Mouse (Mus musculus) liver, embryonic 14.5 days (tissue): ENCODE measurements around the gene Dnaja4. TPM values are rescaled to one million over a fixed set of nuclear protein-coding genes. Genes with fewer than 3 reads are reported as not detected.

Experiments
- ATAC-seq: fragments of 200-750 bp; cut with Nextera tagmentation; 2 replicates; pipeline ENCODE4 v1.8.0; 2017; ENCODE audit warnings: moderate number of reproducible peaks, mild to moderate bottlenecking, moderate library complexity; ENCODE audit not compliant: insufficient read depth
- DNase-seq, 3 experiments: peaks; one replicate each; pipeline ENCODE4 v3.0.0-alpha.2; 2012 to 2013; ENCODE audit warnings: low read depth in 3 of 3, low spot score in 3 of 3
- H3K27ac ChIP-seq: fragments of 300-500 bp; sonication (generic); 2 replicates; pipeline ENCODE4 v1.5.1; 2014; ENCODE audit warnings: moderate library complexity, mild to moderate bottlenecking, control low read depth, inconsistent platforms
- H3K27me3 ChIP-seq: fragments of 300-500 bp; sonication (generic); 2 replicates; pipeline ENCODE4 v1.6.1; 2014; ENCODE audit warnings: mild to moderate bottlenecking, low read length, moderate library complexity; ENCODE audit not compliant: control insufficient read depth, insufficient read depth
- H3K36me3 ChIP-seq: fragments of 300-500 bp; sonication (generic); replicated peaks from 2 replicates; pipeline ENCODE4 v1.6.1; 2014; ENCODE audit warnings: low read depth; ENCODE audit not compliant: control insufficient read depth, insufficient read depth
- H3K4me1 ChIP-seq, 2 experiments: fragments of 200-500 bp in 1 of 2; fragments of 300-500 bp in 1 of 2; sonication (generic) in 1 of 2; replicated peaks; 2 replicates each; pipeline ENCODE4 v1.6.1; 2012 to 2014; ENCODE audit warnings: antibody characterized with exemption in 1 of 2, inconsistent platforms in 1 of 2, low read length in 1 of 2; ENCODE audit not compliant: control insufficient read depth in 2 of 2, insufficient read depth in 2 of 2
- H3K4me2 ChIP-seq: fragments of 300-500 bp; sonication (generic); 2 replicates; pipeline ENCODE4 v1.6.1; 2014; ENCODE audit warnings: low read depth, mild to moderate bottlenecking, control low read depth, moderate library complexity
- H3K4me3 ChIP-seq, 2 experiments: fragments of 200-500 bp in 1 of 2; fragments of 300-500 bp in 1 of 2; sonication (generic) in 1 of 2; 2 replicates each; pipeline ENCODE4 v1.5.1; 2012 to 2014; ENCODE audit warnings: low read depth in 2 of 2, low read length in 2 of 2, mild to moderate bottlenecking in 2 of 2, control low read depth in 1 of 2, inconsistent platforms in 1 of 2, moderate library complexity in 1 of 2; ENCODE audit not compliant: insufficient read depth in 1 of 2
- H3K9ac ChIP-seq: fragments of 300-500 bp; sonication (generic); replicated peaks from 2 replicates; pipeline ENCODE4 v1.6.1; 2014; ENCODE audit warnings: mild to moderate bottlenecking, control low read depth, moderate library complexity
- H3K9me3 ChIP-seq: fragments of 300-500 bp; sonication (generic); 2 replicates; pipeline ENCODE4 v1.6.1; 2016; ENCODE audit warnings: low read length, mixed read lengths; ENCODE audit not compliant: control insufficient read depth
- CTCF ChIP-seq: IDR thresholded peaks from 2 replicates; pipeline ENCODE4 v1.5.1; 2016; ENCODE audit warnings: antibody characterized with exemption, low read depth, control low read depth
- EP300 ChIP-seq: IDR thresholded peaks from 2 replicates; pipeline ENCODE4 v1.6.1; 2016; ENCODE audit warnings: antibody characterized with exemption, low read depth
- WGBS: fragments of 180-500 bp; shearing (Covaris S2); extraction: QIAGEN DNeasy Blood & Tissue Kit; methylation state at CpG from one replicate; pipeline ENCODE4 v1.1.7; 2014; ENCODE audit not compliant: insufficient replicate concordance; 5-methylcytosine and 5-hydroxymethylcytosine counted together
- microRNA-seq: library from miRNA; unstranded; fragments of <30 nt; microRNA quantifications from one replicate; pipeline ENCODE4, GENCODE M21; 2016
- polyA plus RNA-seq, 2 experiments: library from polyadenylated mRNA; depleted of rRNA in 1 of 2; stranded (reverse) in 1 of 2; unstranded in 1 of 2; fragments of >200 nt; fragmentation: Nextera tagmentation in 1 of 2; extraction: Ambion mirVana in 1 of 2; gene quantifications; 2 replicates each; pipeline versions ENCODE4 v1.2.1 to v1.2.3; 2012 to 2014

Gene Dnaja4
- polyA plus RNA-seq, 2 experiments, result 16.4 to 20.1 TPM

GRCm38 (mm10) chr9:54764091-54764490 is 65.4 kb downstream of the Dnaja4 start:
- ATAC-seq (no peak), DNase-seq (no peak)
- WGBS, result 19% methylated on average over 12 of the region's 12 CpGs
- Histone ChIP-seq H3K4me1 (no peaks in the 10 kb centered on the region), H3K9me3 (no peaks in the 10 kb centered on the region), H3K9ac (no peak overlapping the region), H3K4me3 (no peak overlapping the region), H3K27me3 (peaks cover 45% of the 10 kb centered on the region), H3K4me2 (no peak overlapping the region), H3K27ac (no peak overlapping the region), H3K36me3 (no peaks in the 10 kb centered on the region)
- TF ChIP-seq EP300 (no peak), CTCF (no peak)

GRCm38 (mm10) chr9:54764561-54765217 is 66.0 kb downstream of the Dnaja4 start, which contains the start of gene Crabp1:
TSS of gene Crabp1 (plus strand) at chr9:54764748.
- Histone ChIP-seq H3K36me3 (no peaks in the 10 kb centered on the region), H3K27me3 (peaks cover 45% of the 10 kb centered on the region), H3K4me3 (0 out of 4 replicates have a peak within 1 kb of the TSS, but pooled peaks of 1 of the 2 experiments have one; percentile 14), H3K4me2 (peak within 1 kb of the TSS; percentile 37), H3K9me3 (no peaks in the 10 kb centered on the region), H3K4me1 (no peaks in the 10 kb centered on the region), H3K27ac (no peak within 1 kb of the TSS), H3K9ac (no peak within 1 kb of the TSS)
- TF ChIP-seq EP300 (no peak), CTCF (no peak)
- 2% methylated on average over 45 of the region's 45 CpGs for WGBS
- ATAC-seq (no peak), DNase-seq (no peak)

- Histone ChIP-seq H3K4me3 (no peak overlapping the region), H3K27ac (no peak overlapping the region), H3K4me2 (no peak overlapping the region), H3K9ac (no peak overlapping the region), H3K27me3 (peaks cover 45% of the 10 kb centered on the region), H3K9me3 (no peaks in the 10 kb centered on the region), H3K36me3 (no peaks in the 10 kb centered on the region), H3K4me1 (no peaks in the 10 kb centered on the region)
- no peak for TF ChIP-seq CTCF
- TF ChIP-seq EP300, result no peak
- no peak for ATAC-seq
- WGBS, result 2% methylated on average over 41 of the region's 41 CpGs
- no peak for DNase-seq
These were observed 66.8 kb downstream of the Dnaja4 start for GRCm38 (mm10) chr9:54765336-54766085.

Small RNAs within 50 kb of the gene (microRNA-seq; reads per million reads assigned to microRNA genes)
- not detected for gene Mir5710

Other genes with a start within 250 kb of the Dnaja4 start
- 0.92 and 0.99 TPM in 2 replicates for gene Dmxl2, start 197.2 kb upstream of the Dnaja4 start, polyA plus RNA-seq (2012; rRNA removed)
- gene Dmxl2, start 197.2 kb upstream of the Dnaja4 start, polyA plus RNA-seq (2014; fragmentation: Nextera tagmentation; extraction: Ambion mirVana), result 0.78 and 0.98 TPM in 2 replicates
- not detected in 2 replicates for gene Sh2d7, start 159.9 kb upstream of the Dnaja4 start, polyA plus RNA-seq (2012; rRNA removed)
- gene Sh2d7, start 159.9 kb upstream of the Dnaja4 start, polyA plus RNA-seq (2014; fragmentation: Nextera tagmentation; extraction: Ambion mirVana), result not detected in 2 replicates
- 0.84 and 0.86 TPM in 2 replicates for gene Cib2, start 138.7 kb upstream of the Dnaja4 start, polyA plus RNA-seq (2012; rRNA removed)
- gene Cib2, start 138.7 kb upstream of the Dnaja4 start, polyA plus RNA-seq (2014; fragmentation: Nextera tagmentation; extraction: Ambion mirVana), result 1.8 and 2.2 TPM in 2 replicates
- 30.5 and 40.0 TPM in 2 replicates for gene Idh3a, start 112.5 kb upstream of the Dnaja4 start, polyA plus RNA-seq (2012; rRNA removed)
- 89.6 and 90.7 TPM in 2 replicates for gene Idh3a, start 112.5 kb upstream of the Dnaja4 start, polyA plus RNA-seq (2014; fragmentation: Nextera tagmentation; extraction: Ambion mirVana)
- 0.04 and 0.09 TPM in 2 replicates for gene Acsbg1, start 37.0 kb upstream of the Dnaja4 start, polyA plus RNA-seq (2012; rRNA removed)
- gene Acsbg1, start 37.0 kb upstream of the Dnaja4 start, polyA plus RNA-seq (2014; fragmentation: Nextera tagmentation; extraction: Ambion mirVana), result 0.13 TPM in 1 of 2 replicates, not detected in the other
- gene Wdr61, start 35.6 kb downstream of the Dnaja4 start, polyA plus RNA-seq (2012; rRNA removed), result 34.8 and 50.6 TPM in 2 replicates
- 106 and 108 TPM in 2 replicates for gene Wdr61, start 35.6 kb downstream of the Dnaja4 start, polyA plus RNA-seq (2014; fragmentation: Nextera tagmentation; extraction: Ambion mirVana)
- 0.78 and 0.99 TPM in 2 replicates for gene Crabp1, start 65.9 kb downstream of the Dnaja4 start, polyA plus RNA-seq (2012; rRNA removed)
- 0.17 and 0.66 TPM in 2 replicates for gene Crabp1, start 65.9 kb downstream of the Dnaja4 start, polyA plus RNA-seq (2014; fragmentation: Nextera tagmentation; extraction: Ambion mirVana)
- 6.3 and 8.9 TPM in 2 replicates for gene Ireb2, start 164.9 kb downstream of the Dnaja4 start, polyA plus RNA-seq (2012; rRNA removed)
- gene Ireb2, start 164.9 kb downstream of the Dnaja4 start, polyA plus RNA-seq (2014; fragmentation: Nextera tagmentation; extraction: Ambion mirVana), result 12.3 and 12.4 TPM in 2 replicates
- 0.76 and 0.81 TPM in 2 replicates for gene Hykk, start 218.4 kb downstream of the Dnaja4 start, polyA plus RNA-seq (2012; rRNA removed)
- 1.8 and 2.1 TPM in 2 replicates for gene Hykk, start 218.4 kb downstream of the Dnaja4 start, polyA plus RNA-seq (2014; fragmentation: Nextera tagmentation; extraction: Ambion mirVana)